Mouse (Mus musculus) left cerebral cortex, adult 2 months (tissue): ENCODE results near the gene Icam4. TPM values are rescaled to one million over a fixed set of nuclear protein-coding genes. Genes with fewer than 3 reads are reported as not detected.

ENCODE experiments used
- DNase-seq, 2 experiments: peaks; one replicate each; pipeline ENCODE4 v3.0.0; 2021 to 2022; ENCODE audit warnings: low spot score in 2 of 2, mixed read lengths in 1 of 2; ENCODE audit errors: extremely low spot score in 1 of 2
- H3K27ac ChIP-seq: fragments of 200-600 bp; 2 replicates; pipeline ENCODE4 v1.8.1; 2022
- H3K4me3 ChIP-seq: fragments of 200-600 bp; 2 replicates; pipeline ENCODE4 v1.8.1; 2022
- CTCF ChIP-seq: fragments of 200-600 bp; IDR thresholded peaks from 2 replicates; pipeline ENCODE4 v1.8.1; 2022; ENCODE audit warnings: antibody characterized with exemption, mild to moderate bottlenecking, moderate library complexity
- intact Hi-C: fragments of 180-260 bp; cut with DNase I; formaldehyde crosslinking; loops from one replicate; pipeline ENCODE4 v1.15.1; 2025
- total RNA-seq, 2 experiments: library from RNA; stranded (reverse); gene quantifications; 2 replicates each; pipeline ENCODE4 v1.2.3; 2021

The Icam4 gene
- total RNA-seq, 2 experiments from 2014 or later: 1.5 to 1.6 TPM

DNA sequence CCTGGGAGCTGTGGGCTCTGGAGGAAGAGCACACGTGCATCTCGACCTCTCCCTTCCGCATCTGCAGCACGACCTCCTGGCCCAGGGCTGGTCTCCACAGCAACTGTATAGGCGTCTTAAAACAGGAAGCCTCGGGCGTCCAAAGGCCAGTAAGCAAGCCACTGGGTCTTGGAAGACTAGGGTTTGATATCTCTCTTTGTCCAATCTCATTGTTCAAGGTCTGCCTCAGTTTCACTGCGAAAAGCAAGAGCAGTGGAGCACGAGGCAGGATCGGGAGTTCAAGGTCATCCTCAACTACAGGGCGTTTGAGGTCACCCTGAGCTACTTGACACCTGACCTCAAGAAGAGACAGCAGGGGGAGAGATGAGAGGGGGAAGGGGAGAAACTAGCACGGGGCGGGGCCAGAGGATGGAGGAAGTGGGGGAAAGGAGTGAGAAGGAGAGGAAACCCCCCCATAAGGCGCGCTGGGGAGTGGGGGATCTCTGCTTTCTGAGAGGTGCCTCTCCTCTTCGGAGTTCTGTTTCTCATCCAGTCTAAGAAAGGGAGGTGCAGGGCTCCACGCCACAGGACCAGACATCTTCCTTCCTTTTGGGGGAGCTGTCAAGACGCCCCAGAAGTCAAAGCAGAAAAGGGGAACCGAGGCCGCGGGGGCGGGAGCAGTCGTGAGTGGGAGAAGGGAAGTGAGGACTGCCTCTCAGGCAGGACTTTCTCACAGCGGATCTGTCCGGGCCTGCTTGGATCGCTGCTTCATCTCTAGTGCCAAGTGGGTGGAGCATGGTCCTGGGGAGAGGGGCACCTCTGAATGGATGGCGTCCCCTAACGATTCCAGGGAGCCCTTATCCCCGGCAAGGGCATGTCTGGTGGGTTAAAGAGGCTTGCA, 14.2 kb upstream of the Icam4 start:
- peak; percentile 38 to 44 for DNase-seq
- intact Hi-C loops: loop anchor here (5.0 kb wide), 1 partner anchor 122 kb away; no protein-coding TSS in a partner anchor
- no peak for TF ChIP-seq CTCF
- Histone ChIP-seq H3K27ac (no peak overlapping the region; the same call in 1 of the 2 replicates), H3K4me3 (peak overlapping the region; percentile 37)

DNA sequence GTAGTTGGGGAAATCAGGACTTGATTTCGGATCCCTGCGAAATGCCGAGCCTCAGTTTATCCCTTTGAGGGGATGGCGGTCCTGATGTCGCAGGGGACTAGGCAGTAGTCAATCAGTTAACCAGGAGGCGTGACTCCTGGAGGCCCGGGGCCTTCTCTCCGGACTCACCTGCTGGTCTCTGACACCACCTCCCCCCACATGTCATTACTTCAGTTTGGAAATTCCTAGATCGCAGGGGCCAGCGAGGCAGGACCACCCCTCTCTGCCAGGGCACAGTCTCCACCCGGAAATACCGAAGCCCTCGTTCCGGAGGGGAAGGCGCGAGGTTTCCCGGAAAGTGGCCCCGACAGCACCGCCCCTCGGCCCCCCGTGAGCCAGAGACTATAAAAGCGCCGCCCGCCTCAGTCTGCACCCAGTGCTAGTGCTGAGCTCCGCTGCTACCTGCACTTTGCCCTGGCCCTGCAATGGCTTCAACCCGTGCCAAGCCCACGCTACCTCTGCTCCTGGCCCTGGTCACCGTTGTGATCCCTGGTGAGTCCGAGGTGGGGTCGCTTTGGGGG, 13.5 kb upstream of the Icam4 start, which contains the start of gene Icam1:
TSS of gene Icam1 (plus strand) at position 415 of the 560 bp plus-strand sequence.
- no peak for TF ChIP-seq CTCF
- intact Hi-C loops: no loop called here
- peak within 1 kb of the TSS; percentile 37 for H3K4me3 ChIP-seq
- no peak within 1 kb of the TSS; the same call in 1 of the 2 replicates for H3K27ac ChIP-seq
- DNase-seq: peak in 1 of 2 experiments; percentile 46

DNA sequence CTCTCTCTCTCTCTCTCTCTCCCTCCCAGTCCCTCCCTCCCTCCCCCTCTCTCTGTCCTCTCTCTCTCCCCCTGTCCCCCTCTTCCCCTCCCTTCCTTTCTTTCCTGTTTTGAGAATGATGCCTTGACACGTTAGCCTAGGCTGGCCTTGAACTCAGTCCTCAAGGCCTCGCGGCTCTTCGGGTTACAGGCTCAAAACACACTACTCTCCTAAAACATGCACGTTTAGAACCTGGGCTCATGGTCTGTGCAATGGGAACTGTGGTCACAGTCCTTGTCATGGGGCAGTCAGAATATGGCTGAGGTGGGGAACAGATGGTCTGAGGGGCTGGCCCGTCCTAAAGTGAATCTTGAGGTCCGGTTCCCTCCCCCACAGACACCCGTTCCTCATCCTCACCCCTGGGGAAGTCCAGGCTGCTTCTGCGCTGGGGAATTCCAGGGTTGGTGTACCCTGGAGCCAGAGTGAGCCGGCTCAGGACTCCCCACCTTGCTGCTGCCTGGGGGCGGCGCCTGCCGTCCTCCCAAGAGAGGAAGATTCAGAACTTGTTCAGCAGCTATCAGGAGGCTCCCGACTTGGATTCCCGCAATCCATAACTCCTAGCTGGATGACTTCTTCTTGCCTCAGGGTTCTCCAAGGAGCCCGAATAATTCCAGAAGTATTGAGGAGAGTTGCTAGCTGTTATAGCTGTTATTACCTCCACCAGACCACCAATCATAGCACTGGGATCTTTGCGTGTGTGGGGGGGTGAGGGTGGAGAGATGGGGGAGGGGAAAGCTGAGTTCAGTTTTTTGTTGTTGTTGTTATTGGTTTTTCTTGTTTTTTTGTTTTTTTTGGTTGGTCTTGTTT, 12.6 kb upstream of the Icam4 start:
- TF ChIP-seq CTCF: no peak
- Histone ChIP-seq H3K27ac (no peak overlapping the region), H3K4me3 (peak overlapping the region; percentile 19; the same call in 1 of the 2 replicates)
- intact Hi-C loops: no loop called here
- DNase-seq: no peak

DNA sequence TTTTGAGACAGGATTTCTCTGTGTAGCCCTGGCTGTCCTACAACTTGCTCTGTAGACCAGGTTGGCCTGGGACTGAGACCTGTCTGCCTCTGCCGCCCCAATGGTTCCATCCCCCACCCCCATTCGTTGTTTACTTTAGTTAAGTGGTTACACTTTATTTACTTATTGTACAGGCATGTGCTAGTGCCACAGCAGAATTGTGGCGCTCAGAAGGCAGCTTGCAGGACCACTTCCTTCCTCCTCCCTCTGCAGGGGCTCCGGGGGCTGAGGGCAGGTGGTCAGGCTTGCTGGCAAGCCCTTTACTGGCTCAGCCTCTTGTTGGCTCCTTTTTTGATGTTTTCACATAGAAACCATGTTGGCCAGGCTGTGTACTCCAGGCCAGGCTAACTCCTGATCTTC, 12.0 kb upstream of the Icam4 start:
- intact Hi-C loops: no loop called here
- TF ChIP-seq CTCF: no peak
- Histone ChIP-seq H3K4me3 (no peak overlapping the region), H3K27ac (no peak overlapping the region)
- DNase-seq: no peak

DNA sequence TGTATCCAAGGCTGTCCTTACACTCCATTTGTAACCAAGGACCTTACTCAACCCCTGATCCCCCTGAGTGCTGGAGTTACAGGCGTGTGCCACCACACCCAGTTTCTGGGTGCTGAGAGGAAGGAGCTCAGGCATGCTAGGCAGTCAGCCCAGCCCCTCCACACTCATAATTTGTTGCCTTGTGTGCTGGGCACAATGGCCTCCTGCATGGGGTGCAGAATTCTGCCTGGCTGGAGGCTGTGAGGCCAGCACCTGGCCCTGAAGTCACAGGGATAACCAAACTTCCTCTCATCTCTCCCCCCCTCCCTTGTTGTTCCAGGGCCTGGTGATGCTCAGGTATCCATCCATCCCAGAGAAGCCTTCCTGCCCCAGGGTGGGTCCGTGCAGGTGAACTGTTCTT, 10.6 kb upstream of the Icam4 start:
- no peak for DNase-seq
- intact Hi-C loops: no loop called here

DNA sequence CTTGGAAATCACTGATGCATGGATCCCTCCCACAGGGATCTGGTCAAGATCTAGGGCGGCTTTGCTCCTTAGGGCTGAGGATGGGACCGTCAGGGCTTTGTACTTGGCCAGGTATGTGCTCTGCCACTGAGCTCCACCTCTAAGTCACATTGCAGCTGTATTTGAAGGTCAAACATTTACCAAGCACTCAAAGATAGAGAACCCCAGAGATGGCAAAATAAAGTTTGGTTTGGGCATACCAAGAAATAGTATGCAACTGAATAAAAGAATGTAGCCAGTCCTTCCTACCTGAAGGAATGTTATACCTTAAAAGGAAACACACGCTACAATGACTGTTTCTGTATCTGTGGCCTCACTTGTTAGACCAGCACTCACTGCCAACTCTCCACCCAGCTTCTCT, 7.8 kb upstream of the Icam4 start:
- intact Hi-C loops: no loop called here
- TF ChIP-seq CTCF: no peak
- DNase-seq: no peak

More for the DNA sequence above, 10.6 kb upstream of the Icam4 start:
- Histone ChIP-seq H3K4me3 (no peak overlapping the region), H3K27ac (no peak overlapping the region)
- no peak for TF ChIP-seq CTCF

DNA sequence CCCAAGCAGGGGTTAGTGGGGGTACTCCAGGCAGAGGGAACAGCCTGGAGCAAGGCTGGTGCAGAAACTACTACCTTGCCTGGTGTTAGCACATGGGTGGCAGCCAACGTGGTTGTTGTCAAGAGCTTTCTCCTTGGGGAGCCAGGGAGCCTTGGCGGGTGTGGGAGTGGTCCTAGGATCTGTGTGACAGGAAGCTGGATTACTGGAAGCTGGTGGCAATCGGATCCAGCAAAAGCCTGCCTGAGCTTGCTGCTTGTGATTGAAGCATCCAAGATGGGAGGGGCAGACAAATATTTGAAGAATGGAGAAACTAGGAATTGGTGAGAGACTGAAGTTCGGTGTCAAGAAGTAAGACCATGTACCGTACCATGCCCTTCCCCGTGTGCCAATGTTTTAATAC, 6.9 kb upstream of the Icam4 start:
- no peak for DNase-seq
- Histone ChIP-seq H3K4me3 (no peak overlapping the region), H3K27ac (no peak overlapping the region)
- intact Hi-C loops: no loop called here
- no peak for TF ChIP-seq CTCF

More for the DNA sequence above, 7.8 kb upstream of the Icam4 start:
- H3K27ac ChIP-seq: no peak overlapping the region
- no peak overlapping the region for H3K4me3 ChIP-seq

DNA sequence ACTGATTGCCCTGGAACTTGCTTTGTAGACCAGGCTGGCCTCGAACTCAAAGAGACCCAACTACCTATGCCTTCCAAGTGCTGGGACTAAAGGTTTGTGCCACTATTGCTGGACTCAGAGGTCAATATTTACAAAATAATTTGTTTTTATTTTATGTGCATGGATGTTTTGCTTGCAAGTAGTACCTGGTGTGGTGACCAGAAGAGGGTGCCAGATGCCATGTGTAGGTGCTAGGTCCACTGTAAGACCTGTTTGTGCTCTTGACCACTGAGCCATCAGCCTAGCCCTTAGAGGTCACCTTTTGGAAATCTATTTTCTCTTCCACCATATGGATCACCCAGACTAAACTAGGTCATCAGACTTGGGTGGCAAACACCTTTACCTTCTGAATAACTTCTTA, 6.4 kb upstream of the Icam4 start:
- TF ChIP-seq CTCF: no peak
- intact Hi-C loops: no loop called here
- no peak overlapping the region for H3K27ac ChIP-seq
- H3K4me3 ChIP-seq: no peak overlapping the region
- DNase-seq: no peak

DNA sequence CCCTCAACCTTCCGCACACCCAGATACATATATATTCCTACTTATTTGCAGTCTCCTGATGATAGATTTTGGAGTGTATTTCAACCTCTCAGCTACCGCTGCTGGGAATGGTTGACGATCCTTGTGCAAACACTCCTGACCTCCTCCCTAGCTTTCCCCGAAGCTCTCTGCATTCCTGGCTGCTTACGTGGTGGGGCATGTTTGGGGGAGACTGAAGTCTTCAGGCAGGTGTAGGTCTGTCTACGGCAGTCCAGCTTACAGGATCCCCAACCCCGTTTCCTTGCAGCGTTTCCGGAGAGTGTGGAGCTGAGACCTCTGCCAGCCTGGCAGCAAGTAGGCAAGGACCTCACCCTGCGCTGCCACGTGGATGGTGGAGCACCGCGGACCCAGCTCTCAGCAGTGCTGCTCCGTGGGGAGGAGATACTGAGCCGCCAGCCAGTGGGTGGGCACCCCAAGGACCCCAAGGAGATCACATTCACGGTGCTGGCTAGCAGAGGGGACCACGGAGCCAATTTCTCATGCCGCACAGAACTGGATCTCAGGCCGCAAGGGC, 3.8 kb upstream of the Icam4 start:
- DNase-seq: no peak
- Histone ChIP-seq H3K4me3 (no peak overlapping the region), H3K27ac (no peak overlapping the region)
- TF ChIP-seq CTCF: no peak
- intact Hi-C loops: no loop called here

DNA sequence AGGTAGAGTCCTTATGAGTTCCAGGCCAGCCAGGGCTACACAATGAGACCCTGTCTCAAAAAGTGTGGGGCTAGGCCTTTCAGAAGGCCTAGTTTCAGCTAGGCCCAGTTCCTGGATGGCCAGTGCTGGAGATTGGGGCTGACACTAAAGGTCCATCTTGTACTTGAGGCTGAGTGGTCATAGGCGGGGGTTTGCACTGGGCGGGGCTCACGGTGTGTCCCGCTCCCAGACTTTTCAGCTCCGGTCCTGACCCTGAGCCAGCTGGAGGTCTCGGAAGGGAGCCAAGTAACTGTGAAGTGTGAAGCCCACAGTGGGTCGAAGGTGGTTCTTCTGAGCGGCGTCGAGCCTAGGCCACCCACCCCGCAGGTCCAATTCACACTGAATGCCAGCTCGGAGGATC, 2.3 kb upstream of the Icam4 start:
- intact Hi-C loops: no loop called here
- TF ChIP-seq CTCF: no peak

DNA sequence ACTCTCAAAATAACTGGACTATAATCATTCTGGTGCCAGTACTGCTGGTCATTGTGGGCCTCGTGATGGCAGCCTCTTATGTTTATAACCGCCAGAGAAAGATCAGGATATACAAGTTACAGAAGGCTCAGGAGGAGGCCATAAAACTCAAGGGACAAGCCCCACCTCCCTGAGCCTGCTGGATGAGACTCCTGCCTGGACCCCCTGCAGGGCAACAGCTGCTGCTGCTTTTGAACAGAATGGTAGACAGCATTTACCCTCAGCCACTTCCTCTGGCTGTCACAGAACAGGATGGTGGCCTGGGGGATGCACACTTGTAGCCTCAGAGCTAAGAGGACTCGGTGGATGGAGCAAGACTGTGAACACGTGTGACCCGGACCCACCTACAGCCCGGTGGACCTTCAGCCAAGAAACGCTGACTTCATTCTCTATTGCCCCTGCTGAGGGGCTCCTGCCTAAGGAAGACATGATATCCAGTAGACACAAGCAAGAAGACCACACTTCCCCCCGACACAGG, 1.3 kb upstream of the Icam4 start:
- TF ChIP-seq CTCF: no peak
- no peak overlapping the region for H3K27ac ChIP-seq
- intact Hi-C loops: loop anchor here (2.0 kb wide), 1 partner anchor 25 kb away; the partner anchor contains the start of gene Mrpl4
- H3K4me3 ChIP-seq: no peak overlapping the region
- no peak for DNase-seq

More for the DNA sequence above, 2.3 kb upstream of the Icam4 start:
- Histone ChIP-seq H3K27ac (no peak overlapping the region), H3K4me3 (no peak overlapping the region)
- no peak for DNase-seq
